Mouse (Mus musculus): Measurements from ENCODE around the gene Gna14. TPM values are rescaled to one million over a fixed set of nuclear protein-coding genes. Genes with fewer than 3 reads are reported as not detected.

Gene Gna14
- polyA plus RNA-seq, 1 experiment from 2014 or later = 0.79 TPM

- no peak for TF ChIP-seq CTCF (IDR thresholded peaks at IDR 0.05; ENCODE audit: low read depth)
- no peak for TF ChIP-seq EP300 (IDR thresholded peaks at IDR 0.05; ENCODE audit: low read depth)
- ATAC-seq (no peak; the same call in 1 of the 2 replicates), DNase-seq (no peak)
- H3K4me3 ChIP-seq (ENCODE audit: low read depth, low read length) = no peak overlapping the region
- H3K4me1 ChIP-seq (ENCODE audit: insufficient read depth) = 0 out of 2 replicates have a peak, but pooled peaks cover 2% of the 10 kb centered on the region
- no peaks in the 10 kb centered on the region for H3K9me3 ChIP-seq (ENCODE audit: low read length)
- H3K27me3 ChIP-seq (ENCODE audit: insufficient read depth, low read length) = no peaks in the 10 kb centered on the region
- no peak overlapping the region for H3K4me2 ChIP-seq (ENCODE audit: low read depth, low read length)
- no peaks in the 10 kb centered on the region for H3K36me3 ChIP-seq (replicated peaks; ENCODE audit: insufficient read depth, low read length)
- no peak overlapping the region for H3K27ac ChIP-seq (ENCODE audit: low read depth)
- no peak overlapping the region for H3K9ac ChIP-seq (replicated peaks)
- WGBS (ENCODE audit: insufficient replicate concordance) = 46% methylated on average over 5 of the region's 5 CpGs
These were observed 23.8 kb downstream of the Gna14 start for GRCm38 (mm10) chr19:16459317-16459716.

- TF ChIP-seq CTCF (IDR thresholded peaks at IDR 0.05; ENCODE audit: low read depth) = no peak
- no peak overlapping the region for H3K4me2 ChIP-seq (ENCODE audit: low read depth, low read length)
- no peaks in the 10 kb centered on the region for H3K27me3 ChIP-seq (ENCODE audit: insufficient read depth, low read length)
- H3K27ac ChIP-seq (ENCODE audit: low read depth) = no peak overlapping the region
- 0 out of 2 replicates have a peak, but pooled peaks cover 2% of the 10 kb centered on the region for H3K4me1 ChIP-seq (ENCODE audit: insufficient read depth)
- no peaks in the 10 kb centered on the region for H3K36me3 ChIP-seq (replicated peaks; ENCODE audit: insufficient read depth, low read length)
- ATAC-seq (no peak), DNase-seq (no peak)
- H3K9me3 ChIP-seq (ENCODE audit: low read length) = no peaks in the 10 kb centered on the region
- H3K9ac ChIP-seq (replicated peaks) = no peak overlapping the region
- 70% methylated on average over 6 of the region's 6 CpGs for WGBS (ENCODE audit: insufficient replicate concordance)
- H3K4me3 ChIP-seq (ENCODE audit: low read depth, low read length) = no peak overlapping the region
These were observed 24.7 kb downstream of the Gna14 start for GRCm38 (mm10) chr19:16460292-16460691.

GRCm38 (mm10) chr19:16460831-16461230 lies 25.3 kb downstream of the Gna14 start:
- no peak for TF ChIP-seq CTCF (IDR thresholded peaks at IDR 0.05; ENCODE audit: low read depth)
- TF ChIP-seq EP300 (IDR thresholded peaks at IDR 0.05; ENCODE audit: low read depth) = no peak
- no peak for ATAC-seq
- 0 out of 2 replicates have a peak, but pooled peaks cover 2% of the 10 kb centered on the region for H3K4me1 ChIP-seq (ENCODE audit: insufficient read depth)
- H3K9ac ChIP-seq (replicated peaks) = no peak overlapping the region
- DNase-seq = no peak
- H3K4me3 ChIP-seq (ENCODE audit: low read depth, low read length) = no peak overlapping the region
- H3K4me2 ChIP-seq (ENCODE audit: low read depth, low read length) = no peak overlapping the region
- no peaks in the 10 kb centered on the region for H3K27me3 ChIP-seq (ENCODE audit: insufficient read depth, low read length)
- no peak overlapping the region for H3K27ac ChIP-seq (ENCODE audit: low read depth)
- no peaks in the 10 kb centered on the region for H3K9me3 ChIP-seq (ENCODE audit: low read length)
- whole genome bisulfite sequencing (ENCODE audit: insufficient replicate concordance) = 90% methylated on average over 14 of the region's 14 CpGs
- H3K36me3 ChIP-seq (replicated peaks; ENCODE audit: insufficient read depth, low read length) = no peaks in the 10 kb centered on the region

- H3K9ac ChIP-seq (replicated peaks) = no peak overlapping the region
- no peaks in the 10 kb centered on the region for H3K36me3 ChIP-seq (replicated peaks; ENCODE audit: insufficient read depth, low read length)
- DNase-seq (no peak), ATAC-seq (no peak)
- 78% methylated on average over 9 of the region's 9 CpGs for WGBS (ENCODE audit: insufficient replicate concordance)
- no peak for TF ChIP-seq EP300 (IDR thresholded peaks at IDR 0.05; ENCODE audit: low read depth)
- TF ChIP-seq CTCF (IDR thresholded peaks at IDR 0.05; ENCODE audit: low read depth) = no peak
- no peaks in the 10 kb centered on the region for H3K27me3 ChIP-seq (ENCODE audit: insufficient read depth, low read length)
- no peak overlapping the region for H3K27ac ChIP-seq (ENCODE audit: low read depth)
- no peak overlapping the region for H3K4me2 ChIP-seq (ENCODE audit: low read depth, low read length)
- no peaks in the 10 kb centered on the region for H3K4me1 ChIP-seq (ENCODE audit: insufficient read depth)
- H3K4me3 ChIP-seq (ENCODE audit: low read depth, low read length) = no peak overlapping the region
- H3K9me3 ChIP-seq (ENCODE audit: low read length) = no peaks in the 10 kb centered on the region
These were observed 26.9 kb downstream of the Gna14 start for GRCm38 (mm10) chr19:16462461-16462860.

GRCm38 (mm10) chr19:16464730-16465129 lies 29.2 kb downstream of the Gna14 start:
- H3K36me3 ChIP-seq (replicated peaks; ENCODE audit: insufficient read depth, low read length) = no peaks in the 10 kb centered on the region
- DNase-seq (no peak), ATAC-seq (no peak)
- no peaks in the 10 kb centered on the region for H3K9me3 ChIP-seq (ENCODE audit: low read length)
- H3K27me3 ChIP-seq (ENCODE audit: insufficient read depth, low read length) = no peaks in the 10 kb centered on the region
- WGBS (ENCODE audit: insufficient replicate concordance) = 63% methylated on average over 4 of the region's 4 CpGs
- H3K4me2 ChIP-seq (ENCODE audit: low read depth, low read length) = no peak overlapping the region
- H3K4me1 ChIP-seq (ENCODE audit: insufficient read depth) = no peaks in the 10 kb centered on the region
- H3K9ac ChIP-seq (replicated peaks) = no peak overlapping the region
- H3K4me3 ChIP-seq (ENCODE audit: low read depth, low read length) = no peak overlapping the region
- no peak overlapping the region for H3K27ac ChIP-seq (ENCODE audit: low read depth)
- TF ChIP-seq CTCF (IDR thresholded peaks at IDR 0.05; ENCODE audit: low read depth) = no peak
- no peak for TF ChIP-seq EP300 (IDR thresholded peaks at IDR 0.05; ENCODE audit: low read depth)

GRCm38 (mm10) chr19:16468756-16469374 lies 33.3 kb downstream of the Gna14 start:
- Histone ChIP-seq H3K4me3 (ENCODE audit: low read depth, low read length) (no peak overlapping the region), H3K27me3 (ENCODE audit: insufficient read depth, low read length) (no peaks in the 10 kb centered on the region), H3K4me2 (ENCODE audit: low read depth, low read length) (no peak overlapping the region), H3K9ac (replicated peaks) (no peak overlapping the region), H3K36me3 (replicated peaks; ENCODE audit: insufficient read depth, low read length) (no peaks in the 10 kb centered on the region), H3K4me1 (ENCODE audit: insufficient read depth) (no peaks in the 10 kb centered on the region), H3K27ac (ENCODE audit: low read depth) (no peak overlapping the region), H3K9me3 (ENCODE audit: low read length) (no peaks in the 10 kb centered on the region)
- DNase-seq (no peak), ATAC-seq (no peak)
- TF ChIP-seq EP300 (IDR thresholded peaks at IDR 0.05; ENCODE audit: low read depth) = no peak
- no peak for TF ChIP-seq CTCF (IDR thresholded peaks at IDR 0.05; ENCODE audit: low read depth)
- 59% methylated on average over 2 of the region's 2 CpGs for WGBS (ENCODE audit: insufficient replicate concordance)

Measured in liver, postnatal 0 days (tissue).